Mouse (Mus musculus) small intestine, adult 2 months (tissue): Measurements from ENCODE around the gene Inca1.

Source experiments
- CTCF ChIP-seq: fragments of 200-500 bp; IDR thresholded peaks from 2 replicates; pipeline ENCODE4 v1.5.1; 2012; ENCODE audit warnings: low read depth, mild to moderate bottlenecking, control low read depth, inconsistent platforms, low read length, moderate library complexity, mixed read lengths; ENCODE audit not compliant: insufficient replicate concordance, insufficient read length; ENCODE audit errors: extremely low read depth
- POLR2A ChIP-seq: fragments of 200-500 bp; IDR thresholded peaks from 2 replicates; pipeline ENCODE4 v1.6.1; 2012; ENCODE audit warnings: low read depth, mild to moderate bottlenecking, control low read depth, inconsistent platforms, low read length, moderate library complexity

DNA sequence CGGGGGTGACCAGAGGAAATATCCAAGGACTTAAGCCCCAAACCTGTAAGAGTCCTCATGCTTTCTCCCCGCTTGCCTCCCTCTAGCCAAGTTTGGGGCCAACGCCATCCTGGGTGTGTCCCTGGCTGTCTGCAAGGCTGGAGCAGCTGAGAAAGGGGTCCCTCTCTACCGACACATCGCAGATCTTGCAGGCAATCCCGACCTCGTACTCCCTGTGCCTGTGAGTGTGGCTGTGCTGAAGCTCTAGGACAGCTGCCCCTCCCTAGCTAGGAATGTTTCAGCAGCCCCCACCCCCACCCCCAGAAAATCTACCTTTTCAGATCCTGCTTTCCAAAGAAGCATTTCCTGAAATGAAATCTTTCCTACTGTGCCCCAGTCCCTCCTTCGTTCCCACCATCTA is 41.0 kb downstream of the Inca1 start:
- TF ChIP-seq CTCF (no peak), POLR2A (no peak)
